Mouse (Mus musculus): Measurements from ENCODE around the gene Cnih3. TPM values are rescaled to one million over a fixed set of nuclear protein-coding genes. Genes with fewer than 3 reads are reported as not detected.

Gene Cnih3
- polyA plus RNA-seq, 1 experiment from 2014 or later = 0.39 TPM

DNA sequence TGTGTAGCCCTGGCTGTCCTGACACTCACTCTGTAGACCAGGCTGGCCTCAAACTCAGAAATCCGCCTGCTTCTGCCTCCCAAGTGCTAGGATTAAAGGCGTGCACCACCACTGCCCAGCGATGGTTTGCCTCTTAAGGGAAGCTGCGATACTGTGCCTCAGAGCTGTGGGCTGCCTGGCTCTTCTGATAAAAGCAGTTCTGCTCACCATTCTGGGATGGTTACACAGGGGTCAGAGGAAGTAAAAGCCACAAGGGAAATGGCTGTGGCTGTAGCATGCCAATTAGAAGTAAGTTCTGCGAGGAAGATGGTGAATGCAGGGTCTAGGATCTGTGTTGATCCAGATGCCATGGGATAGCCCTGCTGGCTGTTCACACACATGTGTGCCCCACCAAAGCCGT is 19.9 kb downstream of the Cnih3 start:
- H3K4me1 ChIP-seq (ENCODE audit: control insufficient read depth, insufficient read depth, low read length) = peaks cover 7% of the 10 kb centered on the region; the same call in 1 of the 2 replicates
- H3K4me2 ChIP-seq (replicated peaks; ENCODE audit: low read depth, low read length) = no peak overlapping the region
- H3K4me3 ChIP-seq (ENCODE audit: low read depth, low read length) = no peak overlapping the region
- no peaks in the 10 kb centered on the region for H3K36me3 ChIP-seq (ENCODE audit: control insufficient read depth, insufficient read depth, low read length)
- H3K9ac ChIP-seq (replicated peaks; ENCODE audit: low read depth, low read length) = no peak overlapping the region
- no peaks in the 10 kb centered on the region for H3K27me3 ChIP-seq (ENCODE audit: control insufficient read depth, insufficient read depth, low read length)
- WGBS = 66% methylated on average over 6 of the region's 6 CpGs
- no peak overlapping the region for H3K27ac ChIP-seq (ENCODE audit: low read length)
- no peaks in the 10 kb centered on the region for H3K9me3 ChIP-seq (ENCODE audit: control insufficient read depth, low read depth, low read length)
- ATAC-seq (ENCODE audit: insufficient number of reproducible peaks, insufficient read depth, low FRiP score, low read depth) = no peak

GRCm38 (mm10) chr1:181374627-181375374 is 22.4 kb downstream of the Cnih3 start:
- 64% methylated on average over 9 of the region's 9 CpGs for WGBS
- H3K4me2 ChIP-seq (replicated peaks; ENCODE audit: low read depth, low read length) = no peak overlapping the region

DNA sequence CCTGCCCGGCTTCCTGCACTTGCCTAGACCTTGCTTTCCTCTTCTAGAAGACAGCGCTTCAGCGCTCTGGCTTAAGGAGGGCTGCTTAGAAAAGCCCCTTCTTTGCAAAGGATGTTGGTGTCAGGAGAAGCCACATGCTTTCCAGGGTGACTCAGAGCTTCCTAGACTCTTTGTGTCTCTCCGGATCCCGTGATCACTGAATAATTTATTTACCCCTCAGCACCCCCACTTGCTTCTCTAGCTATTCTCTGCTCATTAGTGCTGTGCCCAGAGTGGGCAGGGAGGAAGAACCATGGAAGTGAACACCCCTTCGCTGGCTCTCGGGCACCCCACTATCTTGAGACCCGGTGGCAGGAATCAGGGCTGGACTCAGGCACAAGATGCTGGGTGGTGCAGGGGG is 24.0 kb downstream of the Cnih3 start:
- no peaks in the 10 kb centered on the region for H3K9me3 ChIP-seq (ENCODE audit: control insufficient read depth, low read depth, low read length)
- no peak overlapping the region for H3K27ac ChIP-seq (ENCODE audit: low read length)
- WGBS = 73% methylated on average over 8 of the region's 8 CpGs
- H3K9ac ChIP-seq (replicated peaks; ENCODE audit: low read depth, low read length) = no peak overlapping the region
- no peaks in the 10 kb centered on the region for H3K36me3 ChIP-seq (ENCODE audit: control insufficient read depth, insufficient read depth, low read length)
- ATAC-seq (ENCODE audit: insufficient number of reproducible peaks, insufficient read depth, low FRiP score, low read depth) = no peak
- no peak overlapping the region for H3K4me3 ChIP-seq (ENCODE audit: low read depth, low read length)
- no peaks in the 10 kb centered on the region for H3K27me3 ChIP-seq (ENCODE audit: control insufficient read depth, insufficient read depth, low read length)
- H3K4me1 ChIP-seq (ENCODE audit: control insufficient read depth, insufficient read depth, low read length) = no peaks in the 10 kb centered on the region
- no peak overlapping the region for H3K4me2 ChIP-seq (replicated peaks; ENCODE audit: low read depth, low read length)

More at GRCm38 (mm10) chr1:181374627-181375374, 22.4 kb downstream of the Cnih3 start:
- Histone ChIP-seq H3K9me3 (ENCODE audit: control insufficient read depth, low read depth, low read length) (no peaks in the 10 kb centered on the region), H3K4me3 (ENCODE audit: low read depth, low read length) (no peak overlapping the region), H3K27me3 (ENCODE audit: control insufficient read depth, insufficient read depth, low read length) (no peaks in the 10 kb centered on the region), H3K36me3 (ENCODE audit: control insufficient read depth, insufficient read depth, low read length) (no peaks in the 10 kb centered on the region), H3K4me1 (ENCODE audit: control insufficient read depth, insufficient read depth, low read length) (no peaks in the 10 kb centered on the region), H3K27ac (ENCODE audit: low read length) (no peak overlapping the region), H3K9ac (replicated peaks; ENCODE audit: low read depth, low read length) (no peak overlapping the region)
- ATAC-seq (ENCODE audit: insufficient number of reproducible peaks, insufficient read depth, low FRiP score, low read depth) = no peak

- H3K27me3 ChIP-seq (ENCODE audit: control insufficient read depth, insufficient read depth, low read length) = no peaks in the 10 kb centered on the region
- no peaks in the 10 kb centered on the region for H3K36me3 ChIP-seq (ENCODE audit: control insufficient read depth, insufficient read depth, low read length)
- H3K4me2 ChIP-seq (replicated peaks; ENCODE audit: low read depth, low read length) = no peak overlapping the region
- 24% methylated on average over 8 of the region's 8 CpGs for WGBS
- no peak for ATAC-seq (ENCODE audit: insufficient number of reproducible peaks, insufficient read depth, low FRiP score, low read depth)
- no peak overlapping the region for H3K4me3 ChIP-seq (ENCODE audit: low read depth, low read length)
- H3K9ac ChIP-seq (replicated peaks; ENCODE audit: low read depth, low read length) = no peak overlapping the region
- no peaks in the 10 kb centered on the region for H3K4me1 ChIP-seq (ENCODE audit: control insufficient read depth, insufficient read depth, low read length)
- H3K9me3 ChIP-seq (ENCODE audit: control insufficient read depth, low read depth, low read length) = no peaks in the 10 kb centered on the region
- H3K27ac ChIP-seq (ENCODE audit: low read length) = no peak overlapping the region
These were observed 27.2 kb downstream of the Cnih3 start for GRCm38 (mm10) chr1:181379664-181380063.

DNA sequence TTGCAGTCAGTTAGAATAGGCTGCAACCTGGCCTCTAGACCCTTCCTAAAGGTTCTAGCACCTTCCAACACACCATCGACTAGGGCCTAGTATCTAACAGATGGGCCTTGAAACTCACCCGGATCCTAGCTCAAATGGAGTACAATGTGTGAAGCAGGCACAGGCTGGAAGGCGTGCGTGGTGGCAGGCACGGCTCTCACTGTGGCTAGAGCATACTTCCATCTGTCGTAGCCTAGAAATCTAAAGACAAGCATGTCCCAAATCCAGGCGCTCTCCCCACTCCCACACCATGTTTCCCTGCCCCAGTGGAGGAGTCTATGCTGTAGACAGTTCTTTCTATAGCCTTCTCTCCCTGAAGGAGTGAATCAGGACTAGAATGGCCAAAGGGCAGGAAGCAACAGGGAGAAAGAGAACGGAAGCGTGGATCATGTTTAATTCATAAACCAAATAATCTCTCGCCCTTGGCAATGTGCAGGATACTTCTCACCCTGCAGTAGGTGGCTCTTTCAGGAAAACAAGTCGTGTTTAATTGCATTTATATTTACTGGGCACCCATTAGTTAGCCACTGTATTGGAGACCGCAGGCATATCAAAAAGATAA is 29.1 kb downstream of the Cnih3 start:
- Histone ChIP-seq H3K4me2 (replicated peaks; ENCODE audit: low read depth, low read length) (no peak overlapping the region), H3K4me3 (ENCODE audit: low read depth, low read length) (no peak overlapping the region), H3K36me3 (ENCODE audit: control insufficient read depth, insufficient read depth, low read length) (no peaks in the 10 kb centered on the region), H3K27me3 (ENCODE audit: control insufficient read depth, insufficient read depth, low read length) (no peaks in the 10 kb centered on the region), H3K9me3 (ENCODE audit: control insufficient read depth, low read depth, low read length) (no peaks in the 10 kb centered on the region), H3K9ac (replicated peaks; ENCODE audit: low read depth, low read length) (no peak overlapping the region), H3K4me1 (ENCODE audit: control insufficient read depth, insufficient read depth, low read length) (no peaks in the 10 kb centered on the region), H3K27ac (ENCODE audit: low read length) (no peak overlapping the region)
- ATAC-seq (ENCODE audit: insufficient number of reproducible peaks, insufficient read depth, low FRiP score, low read depth) = no peak
- 82% methylated on average over 12 of the region's 12 CpGs for WGBS

DNA sequence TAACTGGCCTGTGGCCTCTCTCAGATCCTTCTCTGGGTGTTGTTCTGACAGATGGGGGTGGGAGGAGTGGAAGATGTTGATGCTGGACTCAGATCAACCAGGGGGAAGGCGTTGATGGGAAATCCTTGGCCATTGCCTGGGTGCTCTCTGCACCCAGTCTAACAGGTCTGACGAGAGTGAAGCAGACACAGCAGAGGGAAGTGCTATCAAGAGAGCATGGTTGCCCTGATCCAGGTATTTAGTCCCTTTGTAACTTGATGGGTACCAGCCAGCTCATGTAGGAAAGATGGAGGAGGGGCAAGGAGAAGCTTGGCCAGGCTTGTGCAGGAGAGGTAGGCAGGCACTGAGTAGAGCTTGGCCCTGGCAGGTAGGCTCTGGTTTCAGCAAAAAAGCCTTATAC is 36.8 kb downstream of the Cnih3 start:
- no peak overlapping the region for H3K9ac ChIP-seq (replicated peaks; ENCODE audit: low read depth, low read length)
- no peak for ATAC-seq (ENCODE audit: insufficient number of reproducible peaks, insufficient read depth, low FRiP score, low read depth)
- no peak overlapping the region for H3K27ac ChIP-seq (ENCODE audit: low read length)
- no peak overlapping the region for H3K4me3 ChIP-seq (ENCODE audit: low read depth, low read length)
- H3K9me3 ChIP-seq (ENCODE audit: control insufficient read depth, low read depth, low read length) = no peaks in the 10 kb centered on the region
- no peaks in the 10 kb centered on the region for H3K27me3 ChIP-seq (ENCODE audit: control insufficient read depth, insufficient read depth, low read length)
- H3K36me3 ChIP-seq (ENCODE audit: control insufficient read depth, insufficient read depth, low read length) = no peaks in the 10 kb centered on the region
- no peaks in the 10 kb centered on the region for H3K4me1 ChIP-seq (ENCODE audit: control insufficient read depth, insufficient read depth, low read length)
- no peak overlapping the region for H3K4me2 ChIP-seq (replicated peaks; ENCODE audit: low read depth, low read length)
- WGBS = 76% methylated on average over 2 of the region's 2 CpGs

DNA sequence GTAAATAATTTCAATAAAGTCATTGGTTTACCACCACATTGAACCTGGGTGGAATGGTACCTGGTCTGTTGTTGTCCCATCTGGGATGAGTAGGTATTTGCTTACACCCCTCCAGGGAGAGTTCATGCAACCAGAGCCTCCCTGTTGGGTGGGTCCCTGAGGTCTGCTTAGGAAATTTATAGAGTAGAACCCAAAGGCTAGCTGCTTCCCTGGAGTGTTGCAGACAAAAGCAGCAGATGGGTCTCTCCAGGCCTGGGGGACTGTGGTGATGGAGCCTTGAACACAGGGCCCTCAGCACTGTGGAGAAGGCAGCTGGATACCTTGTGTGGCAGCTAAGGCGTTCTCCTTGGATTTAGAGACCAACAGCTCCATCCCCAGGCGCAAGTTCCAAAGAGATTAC is 40.1 kb downstream of the Cnih3 start:
- Histone ChIP-seq H3K36me3 (ENCODE audit: control insufficient read depth, insufficient read depth, low read length) (no peaks in the 10 kb centered on the region), H3K9ac (replicated peaks; ENCODE audit: low read depth, low read length) (no peak overlapping the region), H3K4me2 (replicated peaks; ENCODE audit: low read depth, low read length) (no peak overlapping the region), H3K27ac (ENCODE audit: low read length) (no peak overlapping the region), H3K9me3 (ENCODE audit: control insufficient read depth, low read depth, low read length) (no peaks in the 10 kb centered on the region), H3K4me3 (ENCODE audit: low read depth, low read length) (no peak overlapping the region), H3K27me3 (ENCODE audit: control insufficient read depth, insufficient read depth, low read length) (no peaks in the 10 kb centered on the region), H3K4me1 (ENCODE audit: control insufficient read depth, insufficient read depth, low read length) (no peaks in the 10 kb centered on the region)
- WGBS = 96% methylated on average over 2 of the region's 2 CpGs
- no peak for ATAC-seq (ENCODE audit: insufficient number of reproducible peaks, insufficient read depth, low FRiP score, low read depth)

DNA sequence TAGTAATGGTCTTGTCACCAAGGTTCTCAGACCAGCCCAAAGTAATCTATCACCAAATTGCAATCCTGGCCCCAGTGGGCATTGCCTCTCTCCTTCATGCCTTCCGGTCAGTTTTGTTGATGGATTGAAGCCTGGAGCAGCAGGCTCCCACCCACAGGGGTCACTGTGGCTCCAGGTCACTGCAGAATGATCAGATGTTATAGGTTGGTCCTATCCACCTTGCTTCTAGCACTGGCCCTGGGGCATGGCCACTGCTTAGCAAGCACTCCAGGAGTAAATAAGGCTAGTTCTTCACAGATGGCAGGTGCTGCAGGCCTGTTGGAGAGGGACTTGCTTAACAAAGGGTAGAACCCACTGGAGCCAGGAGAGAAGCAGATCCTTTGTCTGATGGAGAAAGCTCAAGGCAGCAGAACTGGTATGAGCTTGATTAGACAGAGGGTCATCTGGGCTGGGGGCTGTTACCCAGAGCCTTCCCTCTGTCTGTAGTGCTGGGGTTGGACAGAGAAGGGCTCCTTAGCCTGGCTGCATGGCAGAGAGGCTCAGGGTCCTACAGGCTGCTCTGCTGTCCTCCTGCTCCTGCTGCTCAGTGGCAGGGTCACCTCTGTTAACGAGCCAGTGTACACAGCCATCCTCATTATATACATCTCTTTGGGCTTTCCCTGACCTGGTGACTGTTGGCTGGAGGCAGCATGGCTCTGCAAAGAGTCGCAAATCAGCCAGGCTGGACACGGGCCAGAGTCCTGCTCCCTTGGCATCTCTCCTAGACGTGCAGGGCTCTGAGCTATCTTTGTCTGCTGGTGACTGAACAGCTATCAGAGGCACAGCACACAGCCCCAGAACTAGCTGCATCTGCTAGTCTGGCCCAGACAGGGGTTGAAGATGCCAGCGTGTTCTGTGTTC is 41.1 kb downstream of the Cnih3 start:
- Histone ChIP-seq H3K36me3 (ENCODE audit: control insufficient read depth, insufficient read depth, low read length) (no peaks in the 10 kb centered on the region), H3K4me3 (ENCODE audit: low read depth, low read length) (no peak overlapping the region), H3K9ac (replicated peaks; ENCODE audit: low read depth, low read length) (no peak overlapping the region), H3K27ac (ENCODE audit: low read length) (no peak overlapping the region), H3K27me3 (ENCODE audit: control insufficient read depth, insufficient read depth, low read length) (no peaks in the 10 kb centered on the region), H3K4me1 (ENCODE audit: control insufficient read depth, insufficient read depth, low read length) (no peaks in the 10 kb centered on the region), H3K9me3 (ENCODE audit: control insufficient read depth, low read depth, low read length) (no peaks in the 10 kb centered on the region), H3K4me2 (replicated peaks; ENCODE audit: low read depth, low read length) (no peak overlapping the region)
- ATAC-seq (ENCODE audit: insufficient number of reproducible peaks, insufficient read depth, low FRiP score, low read depth) = no peak
- WGBS = 43% methylated on average over 6 of the region's 6 CpGs
